Mouse (Mus musculus): ENCODE results near the gene Kcnh7.

DNA sequence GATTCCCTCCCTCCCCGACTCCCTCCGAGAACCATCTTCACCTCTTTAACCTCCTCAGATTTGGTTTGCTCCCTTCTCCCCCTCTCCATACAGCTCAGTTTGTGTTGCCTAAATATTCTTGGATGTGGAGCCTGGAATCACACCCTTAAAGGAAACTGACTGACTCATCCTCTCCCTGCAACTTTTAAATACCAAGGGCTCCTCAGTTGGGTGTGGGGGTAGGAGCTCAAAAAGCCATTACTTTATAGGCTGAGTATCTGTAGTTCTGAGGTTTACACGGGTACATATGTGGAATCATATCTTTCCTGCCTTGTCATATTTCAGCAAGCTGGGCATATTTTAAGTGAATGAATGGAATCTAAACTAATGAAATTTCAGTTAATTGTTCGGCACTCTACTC lies 174.9 kb downstream of the Kcnh7 start:
- TF ChIP-seq CTCF (IDR thresholded peaks at IDR 0.05; ENCODE audit: low read depth, low read length) (no peak), POLR2A (IDR thresholded peaks at IDR 0.05; ENCODE audit: borderline replicate concordance, low read depth, low read length) (no peak)

Data from bone marrow macrophage, adult 2 months (primary cell).